Mouse (Mus musculus) embryonic facial prominence, embryonic 11.5 days (tissue): Measurements from ENCODE around the gene Man2a2. TPM values are rescaled to one million over a fixed set of nuclear protein-coding genes. Genes with fewer than 3 reads are reported as not detected.
A peak's percentile ranks its signal among the peaks of the same experiment; 100 is the strongest.

Source experiments
- ATAC-seq: fragments of 200-750 bp; cut with Nextera tagmentation; replicated peaks from 2 replicates; pipeline ENCODE4 v1.8.0; 2017; ENCODE audit warnings: low read depth; ENCODE audit not compliant: insufficient number of reproducible peaks, low FRiP score, low TSS enrichment
- DNase-seq: peaks from one replicate; pipeline ENCODE4 v3.0.0-alpha.2; 2015; ENCODE audit warnings: low spot score
- H3K27ac ChIP-seq: fragments of 300-500 bp; sonication (generic); replicated peaks from 2 replicates; pipeline ENCODE4 v1.5.1; 2014; ENCODE audit warnings: mild to moderate bottlenecking, low read depth, low read length, control low read depth
- H3K27me3 ChIP-seq: fragments of 300-500 bp; sonication (generic); 2 replicates; pipeline ENCODE4 v1.6.1; 2014; ENCODE audit warnings: mild to moderate bottlenecking, low read length, moderate library complexity, mixed read lengths; ENCODE audit not compliant: control insufficient read depth, insufficient read depth
- H3K36me3 ChIP-seq: fragments of 300-500 bp; sonication (generic); replicated peaks from 2 replicates; pipeline ENCODE4 v1.6.1; 2014; ENCODE audit warnings: low read depth, mild to moderate bottlenecking, low read length, moderate library complexity, mixed read lengths; ENCODE audit not compliant: control insufficient read depth, insufficient read depth
- H3K4me1 ChIP-seq: fragments of 300-500 bp; sonication (generic); 2 replicates; pipeline ENCODE4 v1.6.1; 2014; ENCODE audit warnings: low read length, mixed read lengths; ENCODE audit not compliant: control insufficient read depth, insufficient read depth
- H3K4me2 ChIP-seq: fragments of 300-500 bp; sonication (generic); 2 replicates; pipeline ENCODE4 v1.6.1; 2014; ENCODE audit warnings: low read depth, mild to moderate bottlenecking, control low read depth, low read length, moderate library complexity
- H3K4me3 ChIP-seq: fragments of 300-500 bp; sonication (generic); 2 replicates; pipeline ENCODE4 v1.5.1; 2014; ENCODE audit warnings: low read depth, low read length, control low read depth
- H3K9ac ChIP-seq: fragments of 300-500 bp; sonication (generic); replicated peaks from 2 replicates; pipeline ENCODE4 v1.6.1; 2014; ENCODE audit warnings: mild to moderate bottlenecking, control low read depth, low read length
- H3K9me3 ChIP-seq: fragments of 300-500 bp; sonication (generic); replicated peaks from 2 replicates; pipeline ENCODE4 v1.6.1; 2016; ENCODE audit warnings: mild to moderate bottlenecking, low read length, inconsistent platforms, mixed read lengths; ENCODE audit not compliant: control insufficient read depth
- WGBS: fragments of 180-500 bp; shearing (Covaris S2); extraction: QIAGEN DNeasy Blood & Tissue Kit; methylation state at CpG from one replicate; pipeline ENCODE4 v1.1.7; 2014; 5-methylcytosine and 5-hydroxymethylcytosine counted together
- polyA plus RNA-seq: library from polyadenylated mRNA; unstranded; fragments of >200 nt; fragmentation: Nextera tagmentation; extraction: Ambion mirVana; gene quantifications from 2 replicates; pipeline ENCODE4 v1.2.1, GENCODE M21; 2014

The Man2a2 gene
- polyA plus RNA-seq, 1 experiment from 2014 or later, result 6.6 TPM

DNA sequence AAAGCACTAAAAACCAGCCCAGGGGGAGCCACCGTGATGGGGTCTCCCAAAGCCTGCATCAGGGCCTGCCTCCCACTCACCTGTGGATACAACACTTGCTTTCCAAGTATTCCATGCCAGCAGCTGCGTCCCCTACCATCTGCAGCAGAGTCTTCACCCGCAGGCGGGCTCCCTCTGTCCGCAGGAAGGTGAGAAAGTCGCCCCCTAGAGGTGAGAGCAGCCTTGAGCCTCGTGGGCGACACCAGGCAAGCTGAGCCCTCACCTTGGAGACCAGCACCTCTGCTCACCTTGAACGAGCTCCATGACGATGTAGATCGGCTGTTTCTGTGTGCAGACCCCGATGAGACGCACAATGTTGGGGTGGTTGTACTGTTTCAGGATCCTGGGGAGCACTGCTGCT, 8.4 kb upstream of the Man2a2 start:
- DNase-seq (peak; percentile 50), ATAC-seq (no peak)
- Histone ChIP-seq H3K4me3 (no peak overlapping the region), H3K9me3 (no peaks in the 10 kb centered on the region), H3K36me3 (no peaks in the 10 kb centered on the region; the same call in 1 of the 2 replicates), H3K4me2 (no peak overlapping the region), H3K4me1 (no peaks in the 10 kb centered on the region), H3K27ac (no peak overlapping the region), H3K9ac (no peak overlapping the region), H3K27me3 (no peaks in the 10 kb centered on the region)
- WGBS, result 60% methylated on average over 13 of the region's 13 CpGs

DNA sequence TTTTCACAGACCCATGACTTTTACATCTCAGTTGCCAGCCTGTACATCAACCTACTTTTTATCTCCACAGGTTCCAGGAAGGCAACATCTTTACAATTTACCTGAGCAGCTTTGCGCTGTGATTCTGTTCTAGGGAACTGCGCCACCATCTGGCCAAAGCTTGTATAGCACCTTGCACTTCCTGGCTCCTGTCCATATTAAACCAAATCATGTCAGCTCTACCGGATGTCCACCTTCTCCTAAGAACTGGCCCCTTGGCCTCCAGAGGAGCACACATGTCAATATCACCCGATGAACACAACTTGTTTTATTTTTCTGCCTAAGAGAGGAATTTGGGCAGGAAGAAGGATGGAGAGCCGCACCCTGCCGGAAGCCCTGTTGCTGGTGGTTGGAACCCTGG, 6.3 kb upstream of the Man2a2 start:
- H3K27ac ChIP-seq, result no peak overlapping the region
- no peak overlapping the region for H3K9ac ChIP-seq
- ATAC-seq (no peak), DNase-seq (peak; percentile 68)
- H3K36me3 ChIP-seq, result no peaks in the 10 kb centered on the region; the same call in 1 of the 2 replicates
- H3K4me1 ChIP-seq, result no peaks in the 10 kb centered on the region
- H3K27me3 ChIP-seq, result no peaks in the 10 kb centered on the region
- 38% methylated on average over 6 of the region's 6 CpGs for WGBS
- no peak overlapping the region for H3K4me2 ChIP-seq
- no peak overlapping the region for H3K4me3 ChIP-seq
- H3K9me3 ChIP-seq, result no peaks in the 10 kb centered on the region

DNA sequence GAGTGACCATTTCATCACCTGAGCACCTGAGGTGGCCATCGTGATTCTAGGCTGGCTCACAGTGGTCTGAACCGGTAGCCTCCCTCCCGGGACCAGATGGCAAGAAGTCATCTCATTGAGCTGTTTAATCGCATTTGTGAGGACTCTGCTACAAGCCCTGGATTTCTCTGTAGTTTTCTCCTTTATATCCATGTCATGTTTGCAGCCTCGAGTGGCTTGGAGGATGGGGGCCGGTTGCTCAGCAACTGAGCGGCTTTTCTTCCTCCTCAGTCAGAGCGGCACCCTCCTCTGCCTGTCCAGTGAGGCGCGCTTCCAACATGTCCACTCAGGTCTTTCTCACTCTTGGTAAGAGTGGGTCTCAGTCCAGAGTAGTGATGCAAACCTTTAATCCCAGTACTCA, 5.0 kb upstream of the Man2a2 start:
- no peak overlapping the region for H3K4me3 ChIP-seq
- H3K9ac ChIP-seq, result no peak overlapping the region
- DNase-seq (no peak), ATAC-seq (no peak)
- no peaks in the 10 kb centered on the region for H3K27me3 ChIP-seq
- no peaks in the 10 kb centered on the region for H3K9me3 ChIP-seq
- 82% methylated on average over 10 of the region's 10 CpGs for WGBS
- H3K27ac ChIP-seq, result no peak overlapping the region
- no peaks in the 10 kb centered on the region for H3K36me3 ChIP-seq
- H3K4me1 ChIP-seq, result no peaks in the 10 kb centered on the region
- no peak overlapping the region for H3K4me2 ChIP-seq

DNA sequence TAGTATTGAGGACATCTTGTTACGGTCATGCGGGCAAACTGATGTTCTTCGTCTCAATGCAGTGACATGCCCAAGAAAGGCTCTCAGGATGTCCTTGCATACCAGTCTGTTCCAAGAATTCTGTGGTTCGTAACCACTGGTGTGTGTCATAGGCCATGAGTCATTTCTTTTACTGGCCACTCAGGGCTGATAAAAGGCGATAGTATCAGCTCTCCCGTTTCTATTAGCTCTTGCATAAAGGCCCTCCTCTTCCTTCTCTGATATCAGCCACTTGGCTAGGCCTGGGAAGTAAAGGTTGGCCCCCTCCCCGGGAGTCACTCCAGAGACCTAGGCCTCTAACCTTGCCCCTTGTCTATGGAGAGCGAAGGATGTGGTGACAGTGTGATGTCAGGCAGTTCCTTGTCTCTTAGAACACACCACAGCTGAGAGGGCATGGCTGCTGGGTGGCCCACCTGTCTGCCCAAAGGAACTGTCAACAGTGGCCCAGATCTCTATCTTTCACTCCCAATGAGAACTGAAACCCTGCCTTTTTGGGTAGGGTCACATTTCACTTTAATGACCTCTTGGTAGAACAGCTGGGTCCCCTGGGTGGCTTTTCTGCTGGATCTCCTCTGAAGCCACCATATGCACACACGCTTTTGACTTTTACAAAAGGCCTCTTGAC, 4.3 kb upstream of the Man2a2 start:
- DNase-seq (no peak), ATAC-seq (no peak)
- H3K4me3 ChIP-seq, result no peak overlapping the region
- no peaks in the 10 kb centered on the region for H3K4me1 ChIP-seq
- no peaks in the 10 kb centered on the region for H3K36me3 ChIP-seq
- no peak overlapping the region for H3K9ac ChIP-seq
- H3K4me2 ChIP-seq, result no peak overlapping the region
- 79% methylated on average over 9 of the region's 9 CpGs for WGBS
- no peak overlapping the region for H3K27ac ChIP-seq
- H3K9me3 ChIP-seq, result no peaks in the 10 kb centered on the region
- H3K27me3 ChIP-seq, result no peaks in the 10 kb centered on the region

DNA sequence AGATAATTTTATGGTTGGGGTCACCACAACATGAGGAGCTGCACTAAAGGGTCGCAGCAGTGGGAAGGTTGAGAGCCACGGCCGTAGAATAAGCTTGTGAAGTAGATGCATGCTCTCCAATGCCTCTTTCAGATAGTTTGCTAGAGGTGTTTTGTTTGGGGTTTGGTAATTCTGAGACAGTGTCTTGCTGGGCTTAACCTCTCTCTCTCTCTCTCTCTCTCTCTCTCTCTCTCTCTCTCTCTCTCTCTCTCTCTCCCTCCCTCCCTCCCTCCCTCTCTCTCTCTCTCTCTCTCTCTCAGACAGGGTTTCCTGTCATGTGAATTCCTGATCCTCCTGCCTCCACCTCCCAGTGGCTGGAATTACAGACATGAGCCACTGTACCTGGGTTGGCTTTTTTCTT, 3.6 kb upstream of the Man2a2 start:
- ATAC-seq, result no peak
- H3K27me3 ChIP-seq, result no peaks in the 10 kb centered on the region
- 86% methylated on average over 3 of the region's 3 CpGs for WGBS

DNA sequence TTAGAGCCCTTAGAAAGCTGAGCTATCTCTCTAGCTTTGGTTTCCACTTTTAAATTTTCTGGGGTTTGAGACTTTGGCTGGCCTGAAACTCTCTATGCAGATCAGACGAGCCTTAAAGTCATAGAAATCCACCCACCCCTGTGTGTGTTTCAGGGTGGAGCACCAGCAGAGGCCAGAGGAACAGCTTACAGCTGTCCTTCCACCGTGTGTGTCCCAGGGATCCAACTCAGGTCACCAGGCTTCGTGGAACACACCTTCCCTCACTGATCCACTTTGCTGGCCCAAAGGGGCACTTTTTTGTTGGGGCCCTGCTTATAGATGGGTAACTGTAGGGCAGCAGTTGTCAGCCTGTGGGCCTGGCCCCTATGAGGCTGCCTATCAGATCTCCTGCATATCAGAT, 3.1 kb upstream of the Man2a2 start:
- no peak overlapping the region for H3K4me3 ChIP-seq
- H3K27me3 ChIP-seq, result no peaks in the 10 kb centered on the region
- no peak overlapping the region for H3K4me2 ChIP-seq
- H3K9ac ChIP-seq, result no peak overlapping the region
- WGBS, result 71% methylated on average over 3 of the region's 3 CpGs
- no peaks in the 10 kb centered on the region for H3K9me3 ChIP-seq
- H3K36me3 ChIP-seq, result no peaks in the 10 kb centered on the region
- ATAC-seq (no peak), DNase-seq (no peak)
- H3K27ac ChIP-seq, result no peak overlapping the region
- peaks cover under 1% of the 10 kb centered on the region; the same call in 1 of the 2 replicates for H3K4me1 ChIP-seq

More for the DNA sequence above, 3.6 kb upstream of the Man2a2 start:
- Histone ChIP-seq H3K9me3 (no peaks in the 10 kb centered on the region), H3K4me3 (no peak overlapping the region), H3K4me1 (no peaks in the 10 kb centered on the region), H3K36me3 (no peaks in the 10 kb centered on the region), H3K27ac (no peak overlapping the region), H3K9ac (no peak overlapping the region), H3K4me2 (no peak overlapping the region)
- DNase-seq, result no peak

DNA sequence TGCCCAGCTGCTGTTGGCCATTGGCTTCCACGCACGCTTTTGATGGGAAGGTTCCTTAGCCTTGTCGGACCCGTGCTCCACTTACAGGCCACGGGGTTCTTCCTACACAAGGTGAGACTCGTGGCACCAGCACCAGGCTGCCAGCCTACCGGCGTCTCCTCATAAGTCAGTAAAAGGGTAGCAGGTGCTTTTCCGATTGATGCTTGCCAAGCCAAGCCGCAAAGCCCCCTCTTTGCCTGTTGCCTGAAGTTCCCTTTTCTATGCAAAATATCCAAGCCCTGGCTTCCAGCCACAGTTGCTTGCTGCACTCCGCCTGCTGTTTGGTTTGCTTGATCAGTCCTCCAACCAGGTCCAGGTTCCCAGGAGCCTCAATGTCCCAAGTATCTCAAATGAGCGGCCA, 2.7 kb upstream of the Man2a2 start:
- DNase-seq (no peak), ATAC-seq (no peak)
- H3K9me3 ChIP-seq, result no peaks in the 10 kb centered on the region
- no peaks in the 10 kb centered on the region for H3K27me3 ChIP-seq
- H3K4me1 ChIP-seq, result peaks cover 2% of the 10 kb centered on the region; the same call in 1 of the 2 replicates
- 84% methylated on average over 12 of the region's 12 CpGs for WGBS
- no peaks in the 10 kb centered on the region for H3K36me3 ChIP-seq
- no peak overlapping the region for H3K4me3 ChIP-seq
- no peak overlapping the region for H3K9ac ChIP-seq
- H3K4me2 ChIP-seq, result no peak overlapping the region
- H3K27ac ChIP-seq, result no peak overlapping the region

DNA sequence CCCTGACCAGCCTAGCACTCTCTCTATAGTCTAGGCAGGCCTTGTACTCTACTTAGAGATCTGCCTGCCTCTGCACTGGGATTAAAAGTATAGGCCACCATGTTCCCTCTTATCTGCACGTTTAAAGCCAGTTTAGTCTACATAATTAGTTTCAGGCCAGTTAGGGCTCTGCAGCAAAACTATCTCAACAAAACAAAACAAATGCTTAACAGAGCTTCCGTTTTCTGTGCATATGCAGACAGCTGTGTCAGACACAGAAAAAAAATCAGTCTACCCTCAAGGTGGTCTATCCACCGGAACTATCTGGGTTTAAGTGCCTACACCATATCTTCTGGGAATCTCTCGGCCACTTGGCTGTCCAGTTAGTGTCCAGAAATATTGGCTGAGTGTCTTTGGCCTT, 2.2 kb upstream of the Man2a2 start:
- H3K27me3 ChIP-seq, result no peaks in the 10 kb centered on the region
- no peak overlapping the region for H3K4me2 ChIP-seq
- H3K9ac ChIP-seq, result no peak overlapping the region
- no peaks in the 10 kb centered on the region for H3K9me3 ChIP-seq
- 74% methylated on average over 4 of the region's 4 CpGs for WGBS
- no peak overlapping the region for H3K27ac ChIP-seq
- DNase-seq, result no peak
- no peak for ATAC-seq
- H3K4me1 ChIP-seq, result peaks cover 2% of the 10 kb centered on the region; the same call in 1 of the 2 replicates
- H3K4me3 ChIP-seq, result no peak overlapping the region
- no peaks in the 10 kb centered on the region for H3K36me3 ChIP-seq
